Comparison of ENCODE assay signal across 41 mouse cellular contexts in the genomic region with DNA sequence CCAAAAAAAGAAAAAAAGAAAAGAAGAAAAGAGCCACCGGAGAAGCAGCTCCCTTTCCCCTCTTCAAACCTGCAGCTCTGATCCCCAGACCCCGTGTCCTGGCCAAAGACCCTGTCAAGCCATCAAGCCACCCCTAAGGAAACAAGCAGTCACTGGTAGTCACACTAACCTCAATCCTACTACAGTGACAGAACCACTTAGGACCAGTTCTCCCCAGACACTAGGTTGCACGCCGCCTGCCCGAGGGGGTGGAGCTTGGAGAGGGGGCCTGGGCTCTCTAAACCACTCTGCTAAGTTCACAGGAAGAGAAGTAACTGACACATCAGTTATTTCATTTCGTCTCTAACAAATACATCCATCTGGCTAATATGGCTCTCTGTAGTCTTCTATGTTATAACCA. TPM values are rescaled to one million over a fixed set of nuclear protein-coding genes. Genes with fewer than 3 reads are reported as not detected.
"Had no signal": no experiment of that assay in that cellular context is flagged by ENCODE, and none has a peak within 500 bp of the region (broad histone marks: within the 10 kb centered on the region; RNA-seq: fewer than 3 reads in every experiment).

No protein-coding gene starts in this region.

- ATAC-seq: inflammation-experienced regulatory T-cells, adult 6 months; intestine, embryonic 15.5 days; intestine, postnatal 0 days had no signal

- H3K4me2 ChIP-seq: heart, embryonic 11.5 days; heart, embryonic 13.5 days; heart, embryonic 15.5 days; hindbrain, embryonic 13.5 days; hindbrain, embryonic 15.5 days; intestine, embryonic 15.5 days; limb, embryonic 12.5 days; liver, embryonic 11.5 days; liver, embryonic 13.5 days; liver, embryonic 15.5 days had no signal

- H3K9ac ChIP-seq: heart, embryonic 13.5 days; heart, embryonic 15.5 days; hindbrain, embryonic 13.5 days; hindbrain, embryonic 15.5 days; intestine, embryonic 15.5 days; limb, embryonic 12.5 days; liver, embryonic 13.5 days; liver, embryonic 15.5 days had no signal

- H3K4me3 ChIP-seq: heart, adult 2 months; heart, embryonic 13.5 days; heart, embryonic 15.5 days; hindbrain, embryonic 13.5 days; hindbrain, embryonic 15.5 days; intestine, embryonic 15.5 days; layer of hippocampus, adult 2 months; left cerebral cortex, adult 2 months; limb, embryonic 10.5 days; limb, embryonic 12.5 days; liver, embryonic 13.5 days; liver, embryonic 15.5 days had no signal

- H3K27ac ChIP-seq: heart, adult 2 months; heart, embryonic 13.5 days; heart, embryonic 15.5 days; hindbrain, embryonic 13.5 days; hindbrain, embryonic 15.5 days; intestine, embryonic 15.5 days; layer of hippocampus, adult 2 months; left cerebral cortex, adult 2 months; limb, embryonic 10.5 days; limb, embryonic 12.5 days; liver, embryonic 13.5 days; liver, embryonic 15.5 days had no signal

- DNase-seq: gastrocnemius, postnatal 14 days; gastrocnemius, postnatal 36 days; heart, adult 11 months; heart, adult 2 months; heart, postnatal 14 days; heart, postnatal 36 days; kidney, adult 18-20 months; kidney, adult 8-10 months; kidney, postnatal 10 days; kidney, postnatal 25 days; kidney, postnatal 4 days; layer of hippocampus, adult 9-11 months; layer of hippocampus, postnatal 36 days; liver; liver, embryonic 13.5 days had no signal

- H3K9me3 ChIP-seq: heart, embryonic 13.5 days; heart, embryonic 15.5 days; hindbrain, embryonic 13.5 days; hindbrain, embryonic 15.5 days; intestine, embryonic 15.5 days; limb, embryonic 10.5 days; limb, embryonic 12.5 days; liver, embryonic 13.5 days; liver, embryonic 15.5 days had no signal

- H3K27me3 ChIP-seq: heart, embryonic 13.5 days; heart, embryonic 15.5 days; hindbrain, embryonic 13.5 days; hindbrain, embryonic 15.5 days; intestine, embryonic 15.5 days; limb, embryonic 12.5 days; liver, embryonic 13.5 days; liver, embryonic 15.5 days had no signal

RNA-seq across cellular contexts. Expression of a gene that starts 39.6 kb away (rescaled TPM):
- total RNA-seq: gastrocnemius, adult 18-20 months; gastrocnemius, adult 8-10 months; gastrocnemius, postnatal 14 days; gastrocnemius, postnatal 36 days; heart, adult 2 months; heart, postnatal 14 days; heart, postnatal 36 days; hematopoietic stem cell, adult 5-6 weeks; layer of hippocampus, adult 2 months; layer of hippocampus, postnatal 14 days; layer of hippocampus, postnatal 36 days; left cerebral cortex, adult 2 months; left cerebral cortex, postnatal 14 days; left cerebral cortex, postnatal 36 days had no signal
- polyA plus RNA-seq: gonadal fat pad, adult 2 months; heart, adult 2 months; heart, embryonic 13.5 days; heart, embryonic 15.5 days; heart, postnatal 0 days; hindbrain, embryonic 11.5 days; hindbrain, embryonic 13.5 days; hindbrain, embryonic 15.5 days; inflammation-experienced regulatory T-cells, adult 6 months; intestine, embryonic 15.5 days; intestine, postnatal 0 days; kidney, embryonic 14.5 days; kidney, embryonic 16.5 days; limb, embryonic 10.5 days; limb, embryonic 12.5 days; liver, embryonic 13.5 days; liver, embryonic 15.5 days had no signal

RNA-seq across cellular contexts. Expression of a gene that starts 44.2 kb away (rescaled TPM):
- total RNA-seq: gastrocnemius, adult 18-20 months; gastrocnemius, adult 8-10 months; gastrocnemius, postnatal 14 days; gastrocnemius, postnatal 36 days; heart, adult 2 months; heart, postnatal 14 days; heart, postnatal 36 days; hematopoietic stem cell, adult 5-6 weeks; layer of hippocampus, adult 2 months; layer of hippocampus, postnatal 14 days; layer of hippocampus, postnatal 36 days; left cerebral cortex, adult 2 months; left cerebral cortex, postnatal 14 days had no signal
- polyA plus RNA-seq: gonadal fat pad, adult 2 months; heart, adult 2 months; heart, embryonic 11.5 days; heart, embryonic 13.5 days; heart, embryonic 15.5 days; heart, postnatal 0 days; hindbrain, embryonic 11.5 days; hindbrain, embryonic 13.5 days; hindbrain, embryonic 15.5 days; inflammation-experienced regulatory T-cells, adult 6 months; intestine, embryonic 15.5 days; intestine, postnatal 0 days; kidney, embryonic 14.5 days; kidney, embryonic 16.5 days; limb, embryonic 10.5 days; limb, embryonic 12.5 days; limb, embryonic 14.5 days; liver, embryonic 11.5 days; liver, embryonic 13.5 days; liver, embryonic 15.5 days had no signal
